Mouse (Mus musculus) intestine, postnatal 0 days (tissue): ENCODE results near the gene Caskin2. TPM values are rescaled to one million over a fixed set of nuclear protein-coding genes. Genes with fewer than 3 reads are reported as not detected.
"Not testable (repeated sequence)": the region's sequence is repeated elsewhere in the genome, so short reads cannot be mapped to it uniquely, and the experiment has no call there.

Experiments used
- ATAC-seq: fragments of 200-750 bp; cut with Nextera tagmentation; 2 replicates; pipeline ENCODE4 v1.8.0; 2017; ENCODE audit warnings: mild to moderate bottlenecking, moderate TSS enrichment, moderate library complexity
- H3K27ac ChIP-seq: fragments of 300-500 bp; sonication (generic); 2 replicates; pipeline ENCODE4 v1.5.1; 2014; ENCODE audit warnings: mild to moderate bottlenecking, low read depth, low read length, moderate library complexity
- H3K27me3 ChIP-seq: fragments of 300-500 bp; sonication (generic); replicated peaks from 2 replicates; pipeline ENCODE4 v1.6.1; 2014; ENCODE audit warnings: low read length, mixed read lengths; ENCODE audit not compliant: control insufficient read depth, insufficient read depth
- H3K36me3 ChIP-seq: fragments of 300-500 bp; sonication (generic); 2 replicates; pipeline ENCODE4 v1.6.1; 2014; ENCODE audit warnings: mild to moderate bottlenecking, moderate library complexity; ENCODE audit not compliant: control insufficient read depth, insufficient read depth
- H3K4me1 ChIP-seq: fragments of 300-500 bp; sonication (generic); replicated peaks from 2 replicates; pipeline ENCODE4 v1.6.1; 2014; ENCODE audit warnings: antibody characterized with exemption, low read length, mixed read lengths; ENCODE audit not compliant: control insufficient read depth, insufficient read depth
- H3K4me2 ChIP-seq: fragments of 300-500 bp; sonication (generic); replicated peaks from 2 replicates; pipeline ENCODE4 v1.6.1; 2014; ENCODE audit warnings: low read depth, mild to moderate bottlenecking, moderate library complexity
- H3K4me3 ChIP-seq: fragments of 300-500 bp; sonication (generic); 2 replicates; pipeline ENCODE4 v1.5.1; 2014; ENCODE audit warnings: low read depth, low read length
- H3K9ac ChIP-seq: fragments of 300-500 bp; sonication (generic); 2 replicates; pipeline ENCODE4 v1.6.1; 2014; ENCODE audit warnings: mild to moderate bottlenecking, low read depth, low read length
- H3K9me3 ChIP-seq: fragments of 300-500 bp; sonication (generic); 2 replicates; pipeline ENCODE4 v1.6.1; 2016; ENCODE audit warnings: mixed run types; ENCODE audit not compliant: control insufficient read depth
- CTCF ChIP-seq: sonication (generic); IDR thresholded peaks from 2 replicates; pipeline ENCODE4 v1.5.1; 2016; ENCODE audit warnings: low read depth, mild to moderate bottlenecking, control low read depth, antibody characterized with exemption, moderate library complexity
- WGBS: fragments of 180-500 bp; shearing (Covaris S2); extraction: QIAGEN DNeasy Blood & Tissue Kit; methylation state at CpG from one replicate; pipeline ENCODE4 v1.1.7; 2014; 5-methylcytosine and 5-hydroxymethylcytosine counted together
- polyA plus RNA-seq: library from polyadenylated mRNA; unstranded; fragments of >200 nt; fragmentation: Nextera tagmentation; extraction: Ambion mirVana; gene quantifications from 2 replicates; pipeline ENCODE4 v1.2.1, GENCODE M21; 2015

The Caskin2 gene
- polyA plus RNA-seq, 1 experiment from 2014 or later, result 7.4 TPM

- Histone ChIP-seq H3K27ac (peak overlapping the region; percentile 71), H3K4me1 (no peaks in the 10 kb centered on the region), H3K27me3 (no peaks in the 10 kb centered on the region), H3K9ac (peak overlapping the region; percentile 85), H3K4me2 (peak overlapping the region; percentile 86), H3K36me3 (no peaks in the 10 kb centered on the region), H3K4me3 (peak overlapping the region; percentile 81), H3K9me3 (no peaks in the 10 kb centered on the region)
- TF ChIP-seq CTCF, result no peak; the same call in 1 of the 2 replicates
- 0% methylated on average over 34 of the region's 34 CpGs for WGBS
- ATAC-seq, result peak; percentile 82
Measured at GRCm38 (mm10) chr11:115765607-115766141, 47.8 kb downstream of the Caskin2 start.

DNA sequence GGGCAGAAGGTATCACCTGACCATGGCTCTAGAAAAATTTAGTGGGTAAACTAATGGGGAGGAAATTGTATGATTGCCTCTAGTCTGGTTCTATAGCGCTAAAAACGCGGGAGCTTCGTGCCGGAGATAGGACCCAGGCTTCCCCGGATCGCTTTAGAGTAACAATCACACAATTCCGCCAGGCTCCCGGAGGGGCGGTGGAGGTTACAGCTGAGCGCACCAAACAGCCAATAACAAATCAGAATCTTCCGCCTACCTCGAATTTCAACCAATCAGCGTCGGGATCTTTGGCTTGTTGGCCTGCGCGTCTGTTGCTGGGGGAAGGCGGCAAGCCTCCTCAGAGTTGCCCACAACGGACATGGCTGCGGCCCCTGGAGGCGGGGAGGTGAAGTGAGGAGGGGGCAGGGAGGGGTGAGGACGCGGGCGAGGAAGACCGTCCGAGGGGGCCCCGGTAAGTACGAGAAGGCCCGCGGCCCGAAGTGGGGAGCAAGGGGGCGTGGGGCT is 48.3 kb downstream of the Caskin2 start, which contains the start of gene Tmem94:
TSS of gene Tmem94 (plus strand) at position 331 of the 504 bp plus-strand sequence.
- no peaks in the 10 kb centered on the region for H3K4me1 ChIP-seq
- no peaks in the 10 kb centered on the region for H3K27me3 ChIP-seq
- H3K4me2 ChIP-seq, result peak within 1 kb of the TSS; percentile 86
- H3K36me3 ChIP-seq, result no peaks in the 10 kb centered on the region
- H3K9me3 ChIP-seq, result no peaks in the 10 kb centered on the region
- ATAC-seq, result peak; percentile 95
- peak; percentile 62 for TF ChIP-seq CTCF
- H3K4me3 ChIP-seq, result peak within 1 kb of the TSS; percentile 81
- H3K27ac ChIP-seq, result peak within 1 kb of the TSS; percentile 71
- WGBS, result under 1% methylated on average over 32 of the region's 32 CpGs
- H3K9ac ChIP-seq, result peak within 1 kb of the TSS; percentile 85

DNA sequence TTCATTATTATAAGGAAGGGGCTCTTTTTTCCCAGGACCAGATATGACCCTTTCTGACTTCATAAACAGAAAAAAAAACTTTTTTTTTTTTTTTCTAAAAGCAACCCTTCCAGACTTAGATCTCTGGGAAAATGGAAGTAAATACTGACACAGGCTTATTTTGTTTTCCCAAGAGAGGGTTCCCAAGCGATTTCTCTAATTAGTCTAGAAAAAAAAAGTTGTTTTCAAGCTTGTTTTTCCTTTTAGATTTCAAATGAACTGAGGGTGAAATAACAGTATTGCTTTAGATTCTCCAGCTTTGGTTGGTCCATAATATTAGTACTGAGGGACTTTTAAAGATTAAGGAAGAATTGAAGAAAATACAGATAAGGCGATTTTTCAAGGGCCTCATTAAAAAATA is 48.7 kb downstream of the Caskin2 start:
- WGBS, result 22% methylated on average over 2 of the region's 2 CpGs
- Histone ChIP-seq H3K9ac (peak overlapping the region; percentile 85; the same call in 1 of the 2 replicates), H3K9me3 (no peaks in the 10 kb centered on the region), H3K4me2 (peak overlapping the region; percentile 86), H3K4me1 (no peaks in the 10 kb centered on the region), H3K27ac (no peak overlapping the region), H3K4me3 (peak overlapping the region; percentile 81), H3K27me3 (no peaks in the 10 kb centered on the region), H3K36me3 (no peaks in the 10 kb centered on the region)
- TF ChIP-seq CTCF, result no peak
- ATAC-seq, result no peak

- H3K4me2 ChIP-seq, H3K4me1 ChIP-seq, H3K27me3 ChIP-seq, H3K36me3 ChIP-seq, H3K27ac ChIP-seq, H3K9me3 ChIP-seq, ATAC-seq, H3K9ac ChIP-seq, H3K4me3 ChIP-seq: not testable (repeated sequence)
- 88% methylated on average over 7 of the region's 7 CpGs for WGBS
Measured at GRCm38 (mm10) chr11:115762176-115762575, 51.3 kb downstream of the Caskin2 start.

DNA sequence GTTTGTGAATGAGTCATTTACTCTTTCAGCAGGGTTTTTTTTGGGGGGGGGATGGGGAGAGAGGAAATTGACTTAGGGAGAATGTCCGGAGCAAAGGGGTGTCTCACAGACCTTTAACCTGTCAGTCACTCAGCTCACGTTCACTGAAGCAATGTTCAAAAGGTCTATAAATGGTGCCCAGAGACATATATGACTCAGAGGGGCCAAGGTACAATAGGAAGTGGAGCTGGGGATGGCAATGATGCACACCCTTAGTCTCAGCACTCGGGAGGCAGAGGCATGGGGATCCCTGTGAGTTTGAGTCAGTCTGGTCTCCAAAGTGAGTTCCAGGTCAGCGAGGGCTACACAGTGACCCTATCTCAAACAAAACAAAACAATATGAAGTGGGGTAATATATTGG is 60.0 kb downstream of the Caskin2 start:
- WGBS, result 39% methylated on average over 4 of the region's 4 CpGs
- ATAC-seq, result peak; percentile 99
- Histone ChIP-seq H3K9ac (no peak overlapping the region), H3K9me3 (no peaks in the 10 kb centered on the region), H3K4me3 (no peak overlapping the region), H3K36me3 (no peaks in the 10 kb centered on the region), H3K4me2 (no peak overlapping the region), H3K27ac (peak overlapping the region; percentile 43), H3K27me3 (no peaks in the 10 kb centered on the region), H3K4me1 (no peaks in the 10 kb centered on the region)
- no peak for TF ChIP-seq CTCF

DNA sequence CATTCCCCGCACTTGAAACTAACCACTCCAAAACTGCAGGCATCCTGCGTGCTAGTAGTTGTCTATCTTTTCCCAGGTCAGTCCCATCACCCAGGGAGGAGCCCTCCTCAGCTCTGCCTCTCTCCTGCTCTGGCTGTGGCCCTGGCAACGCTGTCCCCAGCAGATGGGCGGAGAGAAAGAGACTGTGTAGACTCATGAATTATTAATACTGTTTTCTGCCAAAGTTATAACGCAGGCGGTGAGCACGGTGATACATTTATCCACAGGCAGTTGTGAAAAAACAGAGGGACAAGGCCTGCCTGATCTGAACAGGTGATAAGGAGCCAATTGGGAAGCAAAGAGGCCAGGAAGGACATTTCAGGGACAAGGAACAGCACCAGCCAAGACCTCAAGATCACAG is 60.8 kb downstream of the Caskin2 start:
- Histone ChIP-seq H3K27ac (no peak overlapping the region), H3K27me3 (no peaks in the 10 kb centered on the region), H3K4me3 (no peak overlapping the region), H3K4me1 (no peaks in the 10 kb centered on the region), H3K4me2 (no peak overlapping the region), H3K9me3 (no peaks in the 10 kb centered on the region), H3K36me3 (no peaks in the 10 kb centered on the region), H3K9ac (no peak overlapping the region)
- ATAC-seq, result no peak
- TF ChIP-seq CTCF, result no peak
- WGBS, result 78% methylated on average over 7 of the region's 7 CpGs
